Mouse (Mus musculus): ENCODE measurements at regions not wholly inside any gene's neighbourhood (a gene's known extent, or its start where the extent isn't known, plus 50 kb on each side); places are given as distances from the start of the nearest gene placed in this dataset.
"Not testable (repeated sequence)": the region's sequence is repeated elsewhere in the genome, so short reads cannot be mapped to it uniquely, and the experiment has no call there.

DNA sequence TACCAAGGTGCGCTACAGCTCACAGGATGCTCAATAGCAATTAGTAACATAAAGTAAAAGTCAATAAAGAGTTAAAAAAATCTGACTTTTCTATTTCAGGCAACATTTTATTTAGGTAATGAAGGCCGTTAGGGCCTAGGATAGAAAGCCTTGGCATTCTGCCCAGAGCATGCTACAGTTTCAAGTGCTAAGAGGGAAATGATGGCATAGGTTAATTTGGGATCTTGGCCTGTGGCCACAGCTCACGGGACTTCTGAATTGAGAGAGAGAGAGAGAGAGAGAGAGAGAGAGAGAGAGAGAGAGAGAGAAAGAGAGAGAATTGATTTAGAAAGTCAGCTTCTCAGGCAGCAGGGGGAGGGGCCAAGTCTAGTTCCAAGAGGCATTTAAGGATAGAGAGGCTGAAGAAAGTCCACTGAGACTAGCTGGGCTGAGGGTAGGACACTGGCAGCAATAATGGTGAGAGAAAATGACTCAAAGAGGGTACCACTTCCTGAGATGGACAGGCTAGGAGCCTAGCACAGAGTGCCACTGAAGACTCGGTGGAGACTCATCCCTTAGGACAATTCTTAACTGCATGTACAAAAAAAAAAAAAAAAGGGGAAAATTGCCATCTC, 52.6 kb upstream of the Klf14 start:
- no peak for DNase-seq

GRCm38 (mm10) chr6:31016566-31016965, 57.7 kb upstream of the Klf14 start:
- no peak for DNase-seq

DNA sequence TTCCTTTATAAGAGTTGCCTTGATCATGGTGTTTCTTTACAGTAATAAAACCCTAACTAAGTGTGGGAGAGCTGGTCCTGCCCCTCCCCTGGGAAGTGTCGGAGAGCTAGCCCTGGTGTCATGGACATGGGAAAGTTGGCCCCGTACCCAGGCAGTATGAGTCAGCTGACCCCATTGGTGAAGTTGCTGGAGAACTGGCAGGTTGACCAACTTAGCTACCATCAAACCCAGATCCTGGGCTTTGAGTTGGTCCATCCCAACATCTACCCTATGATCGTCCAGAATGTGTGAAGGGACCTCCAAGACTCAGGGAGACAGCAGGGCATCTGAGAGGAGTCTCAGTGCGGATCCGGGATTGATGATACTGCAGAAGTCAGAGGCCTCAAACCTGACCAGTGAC, 62.9 kb upstream of the Klf14 start:
- no peak for DNase-seq

DNA sequence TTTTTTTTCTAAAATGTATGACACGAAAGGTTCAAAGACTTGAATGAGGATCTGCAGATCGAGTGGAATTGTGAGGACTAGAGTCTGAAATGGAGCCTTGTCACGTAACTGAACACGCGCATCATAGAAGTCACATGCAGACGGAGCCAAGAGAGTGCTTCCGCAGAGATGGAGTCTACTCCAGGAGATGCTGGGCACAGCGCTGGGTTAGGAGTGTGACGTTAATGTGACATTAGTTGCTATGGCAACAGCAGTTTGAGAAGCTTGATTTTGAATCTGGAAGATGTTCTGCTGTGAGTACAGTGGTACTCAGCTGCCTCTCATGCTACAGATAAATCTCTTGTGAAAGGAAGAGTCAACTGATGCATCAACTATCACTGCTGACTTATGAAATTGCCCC, 70.9 kb upstream of the Klf14 start:
- DNase-seq: peak; percentile 26

DNA sequence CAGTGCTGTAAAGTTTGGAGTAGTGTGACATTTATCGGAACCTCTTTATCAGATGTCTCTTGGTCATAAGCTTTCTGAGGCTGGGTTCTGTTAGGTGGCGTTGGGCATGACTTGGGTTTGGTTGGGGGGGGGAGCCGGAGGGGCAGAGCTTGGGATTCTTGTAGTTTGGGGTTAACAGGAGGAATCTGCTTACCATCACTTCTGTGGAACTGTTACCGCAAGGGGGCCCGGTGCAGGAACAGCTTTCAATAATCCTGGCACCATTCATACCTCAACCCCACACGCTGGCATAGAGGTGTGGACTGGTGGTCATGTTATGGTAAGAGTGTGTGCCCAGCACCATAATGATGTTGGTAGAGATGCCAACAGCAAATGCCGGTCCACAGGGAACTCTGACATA, 72.1 kb upstream of the Klf14 start:
- DNase-seq: no peak

- no peak for DNase-seq
Measured at GRCm38 (mm10) chr6:31032147-31032546, 73.3 kb upstream of the Klf14 start.

- DNase-seq: peak; percentile 63
Measured at GRCm38 (mm10) chr6:31032980-31033608, 74.2 kb upstream of the Klf14 start.

- no peak for DNase-seq
Measured at GRCm38 (mm10) chr6:31034796-31035195, 75.9 kb upstream of the Klf14 start.

GRCm38 (mm10) chr6:31037801-31038395, 79.0 kb upstream of the Klf14 start:
- no peak for DNase-seq

DNA sequence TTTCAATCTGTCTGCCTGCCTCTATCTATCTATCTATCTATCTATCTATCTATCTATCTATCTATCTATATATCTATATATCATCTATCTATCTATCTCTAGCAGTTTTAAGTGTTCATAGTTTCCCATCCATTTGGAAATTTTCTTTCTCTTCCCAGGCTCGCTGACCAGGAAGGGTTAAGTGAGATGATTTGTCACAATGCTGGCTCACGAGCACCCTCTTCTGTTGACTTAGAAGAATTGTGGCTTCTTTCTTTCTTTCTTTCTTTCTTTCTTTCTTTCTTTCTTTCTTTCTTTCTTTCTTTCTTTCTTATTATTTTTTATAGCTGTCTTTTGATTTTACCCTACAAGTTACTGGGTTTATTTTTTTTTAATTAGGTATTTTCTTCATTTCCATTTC, 79.6 kb upstream of the Klf14 start:
- DNase-seq: not testable (repeated sequence)

- no peak for DNase-seq
Measured at GRCm38 (mm10) chr6:31039485-31039884, 80.6 kb upstream of the Klf14 start.

GRCm38 (mm10) chr6:31040783-31041182, 81.9 kb upstream of the Klf14 start:
- DNase-seq: no peak

DNA sequence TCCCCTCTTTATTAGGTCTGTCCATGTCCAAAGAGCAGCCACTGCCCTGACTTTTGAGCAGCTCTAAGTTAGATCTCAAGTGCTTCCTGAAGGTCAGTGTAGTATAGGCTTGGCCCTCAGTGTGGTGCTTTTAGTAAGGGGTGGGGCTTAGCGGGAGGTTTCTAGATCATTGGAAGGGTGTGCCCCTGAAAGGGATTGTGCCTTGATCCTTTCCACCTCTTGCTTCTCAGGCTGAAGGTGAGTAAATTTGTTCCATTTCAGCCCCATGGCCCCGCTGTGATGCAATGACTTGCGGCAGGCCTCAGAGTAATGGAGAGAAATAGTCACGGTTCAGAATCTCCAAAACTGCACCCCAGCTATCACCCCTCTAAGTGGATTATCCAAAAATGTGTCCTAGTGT, 84.5 kb upstream of the Klf14 start:
- DNase-seq: no peak

GRCm38 (mm10) chr6:31043919-31044318, 85.0 kb upstream of the Klf14 start:
- DNase-seq: no peak

DNA sequence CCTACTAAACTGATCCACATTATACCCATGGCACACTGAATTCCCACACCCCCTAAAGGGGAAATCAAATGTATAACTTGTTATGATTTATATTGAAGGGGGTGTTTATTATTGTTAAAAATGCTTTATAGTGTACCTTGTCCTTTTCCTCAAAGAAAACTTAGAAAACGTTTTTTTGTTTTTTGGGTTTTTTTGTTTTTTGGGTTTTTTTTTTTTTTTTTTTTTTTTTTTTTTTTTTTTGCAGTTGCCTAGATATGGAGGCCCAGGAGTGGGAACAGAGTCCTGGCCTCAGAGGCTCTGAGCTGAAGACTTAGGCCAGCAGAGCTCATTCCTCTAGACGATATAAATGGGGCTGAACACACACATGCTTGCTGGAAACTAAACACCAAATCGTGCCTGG, 87.3 kb upstream of the Klf14 start:
- no peak for DNase-seq

GRCm38 (mm10) chr6:31048920-31049576, 90.2 kb upstream of the Klf14 start:
- DNase-seq: no peak

DNA sequence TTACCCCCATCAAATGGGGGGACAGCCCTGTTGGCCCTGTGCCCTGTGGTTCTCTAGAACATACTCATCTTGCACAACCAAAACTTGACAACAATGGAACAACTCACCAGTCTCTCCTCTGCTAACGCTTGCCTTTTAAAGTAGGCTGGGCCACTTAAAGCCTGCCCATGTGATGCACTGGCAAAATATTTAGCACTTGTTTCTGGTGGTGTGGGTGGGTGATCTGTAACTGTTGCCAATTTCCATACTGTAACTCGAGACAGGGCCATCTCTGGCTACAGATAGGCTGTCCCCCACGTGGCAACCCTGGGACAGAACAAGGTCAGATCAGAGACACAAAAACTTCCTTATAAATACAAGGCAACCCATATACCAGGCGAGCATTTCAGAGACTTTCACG, 92.0 kb upstream of the Klf14 start:
- DNase-seq: no peak

- DNase-seq: no peak
Measured at GRCm38 (mm10) chr6:31051771-31052170, 92.9 kb upstream of the Klf14 start.

DNA sequence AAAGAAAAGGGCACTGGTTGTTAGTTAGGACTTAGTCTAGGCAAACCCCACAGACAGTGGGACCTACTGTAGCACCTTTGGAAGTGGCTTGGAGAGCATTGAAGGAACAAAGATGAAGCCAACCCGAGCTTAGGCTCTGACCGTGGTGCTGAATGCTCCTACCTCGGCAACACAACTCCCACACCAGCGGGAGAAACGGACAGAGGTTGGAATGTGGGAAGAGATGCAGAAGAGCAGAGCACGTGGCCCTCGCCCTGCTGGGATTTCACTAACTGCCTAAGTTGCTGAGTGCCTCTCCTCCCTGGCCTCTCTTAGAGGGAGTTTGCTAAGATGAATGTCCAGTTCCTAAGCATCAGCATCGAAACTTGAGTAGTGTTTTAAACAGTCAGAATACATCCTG, 94.1 kb upstream of the Klf14 start:
- DNase-seq: no peak

DNA sequence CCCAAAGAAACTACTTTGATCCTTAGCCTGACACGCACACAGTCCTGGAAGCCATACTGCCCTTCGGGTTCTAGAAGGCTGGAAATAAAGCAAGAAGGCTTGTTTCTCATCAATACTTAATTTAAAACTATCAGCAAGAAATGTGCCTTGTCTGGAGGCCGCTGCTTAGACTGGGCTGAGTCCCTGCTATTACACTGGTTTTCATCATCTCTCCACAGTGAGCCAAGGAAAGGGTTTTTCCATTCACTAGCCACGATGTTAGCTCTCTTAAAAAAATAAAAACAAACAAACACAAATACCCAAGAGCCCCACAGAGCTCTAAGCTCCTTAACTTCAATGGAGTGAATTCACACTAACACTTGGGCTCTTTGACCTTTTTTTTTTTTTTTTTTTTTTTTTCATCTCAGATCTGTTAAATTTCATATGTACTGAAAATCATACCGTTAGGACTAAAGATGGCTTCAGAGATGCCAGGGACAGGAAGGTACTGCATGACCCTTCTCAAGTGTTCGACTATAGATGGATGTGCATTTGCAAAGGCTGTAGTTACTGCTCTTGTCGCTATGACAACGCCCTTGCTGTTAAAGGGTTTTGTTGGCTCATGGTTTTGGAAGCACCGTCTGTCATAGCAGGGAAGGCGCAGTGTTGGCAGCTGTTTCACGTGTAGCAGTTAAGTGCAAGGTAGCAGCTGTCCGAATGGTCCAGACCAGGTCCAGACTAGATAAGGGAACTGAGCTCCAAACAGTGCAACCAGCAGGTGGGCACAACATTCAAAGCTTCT, 98.1 kb upstream of the Klf14 start:
- no peak for DNase-seq

- no peak for DNase-seq
Measured at GRCm38 (mm10) chr6:31058299-31058698, 99.4 kb upstream of the Klf14 start.

DNA sequence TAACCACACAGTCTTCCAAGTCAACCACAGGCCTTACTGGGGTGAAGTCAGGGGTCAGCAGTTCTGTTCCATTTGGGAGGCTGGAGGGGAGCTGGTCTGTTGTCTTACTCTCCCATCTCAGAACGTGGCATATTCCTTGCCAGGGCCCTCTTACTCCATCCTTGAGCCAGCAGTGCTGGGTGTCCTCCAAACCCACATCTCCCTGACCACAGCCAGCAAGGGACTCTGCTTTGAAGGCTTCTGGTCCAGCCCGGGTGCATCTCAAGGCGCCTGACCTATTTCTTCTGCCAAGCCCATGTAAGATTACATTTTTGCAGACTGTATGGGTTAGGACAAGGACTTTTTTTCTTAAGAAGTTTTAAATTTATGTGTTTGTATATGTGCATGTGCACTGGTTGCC, 100.1 kb upstream of the Klf14 start:
- DNase-seq: no peak

- no peak for DNase-seq
Measured at GRCm38 (mm10) chr6:31061813-31062212, 102.9 kb upstream of the Klf14 start.

Measured in right cerebral cortex, postnatal 25 days (tissue).